Comparison of ENCODE assay signal across 16 mouse cellular contexts in the genomic region with DNA sequence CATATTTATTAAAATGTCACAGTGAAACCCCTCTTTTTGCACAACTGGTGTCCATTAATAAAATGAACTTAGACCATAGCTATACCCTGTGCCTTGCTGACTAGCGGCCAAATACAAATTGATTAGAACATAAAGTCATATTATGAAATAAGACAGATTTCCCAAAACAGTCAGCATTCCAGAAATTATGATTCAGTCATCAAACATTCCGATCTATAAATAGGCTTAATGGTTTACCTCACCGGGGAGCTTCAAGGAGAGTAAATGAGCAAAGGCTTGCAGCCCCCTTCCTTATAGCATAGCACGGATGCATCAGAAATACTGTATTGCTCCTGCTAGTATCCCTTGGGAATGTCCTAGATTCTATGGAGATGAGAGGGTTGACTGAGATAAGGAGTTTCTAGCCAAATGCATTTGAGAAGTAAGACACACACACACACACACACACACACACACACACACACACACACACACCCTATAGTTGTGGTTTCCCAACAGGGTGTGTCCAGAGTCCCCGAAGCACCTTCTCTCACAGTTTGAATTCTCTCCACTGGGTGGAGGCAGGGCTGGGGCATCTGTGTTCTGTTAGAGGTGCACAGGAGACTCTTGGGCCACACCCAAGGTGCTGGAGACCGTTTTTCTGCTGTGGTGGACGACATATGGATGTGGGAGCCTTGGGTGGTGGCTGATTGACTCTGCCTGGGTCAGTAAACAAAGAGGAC. TPM values are rescaled to one million over a fixed set of nuclear protein-coding genes. Genes with fewer than 3 reads are reported as not detected.
DNase-seq lines count a peak whose midpoint lies in the region; ATAC-seq and TF ChIP-seq lines count a peak whose summit lies in the region.
"Had no signal": no experiment of that assay in that cellular context is flagged by ENCODE, and none has a peak within 500 bp of the region (broad histone marks: within the 10 kb centered on the region; RNA-seq: fewer than 3 reads in every experiment).

No protein-coding gene starts in this region.

- no peak overlapping the region for H3K4me2 ChIP-seq in limb, embryonic 14.5 days (replicated peaks; ENCODE audit: low read depth, low read length, severe bottlenecking)
- H3K4me2 ChIP-seq in liver, embryonic 12.5 days = peak overlapping the region; percentile 22
- no peak overlapping the region for H3K4me2 ChIP-seq in stomach, embryonic 16.5 days (ENCODE audit: low read depth, low read length)
- H3K4me2 ChIP-seq: limb, embryonic 15.5 days had no signal

- H3K4me3 ChIP-seq in limb, embryonic 14.5 days (replicated peaks; ENCODE audit: low read length) = no peak overlapping the region
- no peak overlapping the region for H3K4me3 ChIP-seq in limb, embryonic 10.5 days
- H3K4me3 ChIP-seq in liver, embryonic 12.5 days = no peak overlapping the region
- no peak overlapping the region for H3K4me3 ChIP-seq in stomach, embryonic 16.5 days (replicated peaks; ENCODE audit: low read length)
- H3K4me3 ChIP-seq: left cerebral cortex, adult 2 months; limb, embryonic 15.5 days had no signal

- H3K36me3 ChIP-seq in limb, embryonic 14.5 days (ENCODE audit: control insufficient read depth, insufficient read depth, low read length) = no peaks in the 10 kb centered on the region
- no peaks in the 10 kb centered on the region for H3K36me3 ChIP-seq in limb, embryonic 10.5 days
- no peaks in the 10 kb centered on the region for H3K36me3 ChIP-seq in liver, embryonic 12.5 days
- H3K36me3 ChIP-seq in stomach, embryonic 16.5 days (ENCODE audit: control insufficient read depth, insufficient read depth, low read length) = no peaks in the 10 kb centered on the region
- H3K36me3 ChIP-seq: limb, embryonic 15.5 days had no signal

- TF ChIP-seq POLR2A in limb, embryonic 14.5 days (IDR thresholded peaks at IDR 0.05; ENCODE audit: borderline replicate concordance, extremely low read depth, insufficient read depth, insufficient read length) = no peak

- 0 out of 2 replicates have a peak, but pooled peaks cover 3% of the 10 kb centered on the region for H3K4me1 ChIP-seq in limb, embryonic 14.5 days (ENCODE audit: control insufficient read depth, insufficient read depth, low read length)
- peaks cover 8% of the 10 kb centered on the region; the same call in 1 of the 2 replicates for H3K4me1 ChIP-seq in limb, embryonic 10.5 days
- peaks cover 71% of the 10 kb centered on the region for H3K4me1 ChIP-seq in liver, embryonic 12.5 days
- H3K4me1 ChIP-seq in stomach, embryonic 16.5 days (ENCODE audit: control insufficient read depth, insufficient read depth, low read length) = peaks cover 10% of the 10 kb centered on the region

- 51% methylated on average over 7 of the region's 7 CpGs for WGBS in limb, embryonic 14.5 days
- WGBS in limb, embryonic 10.5 days = 71% methylated on average over 7 of the region's 7 CpGs
- WGBS in liver, embryonic 12.5 days (ENCODE audit: insufficient replicate concordance) = 47% methylated on average over 7 of the region's 7 CpGs
- WGBS in stomach, embryonic 16.5 days = 37% methylated on average over 7 of the region's 7 CpGs

- H3K9me3 ChIP-seq in limb, embryonic 14.5 days (ENCODE audit: control insufficient read depth, low read length) = no peaks in the 10 kb centered on the region
- H3K9me3 ChIP-seq in limb, embryonic 10.5 days (replicated peaks) = no peaks in the 10 kb centered on the region
- H3K9me3 ChIP-seq in liver, embryonic 12.5 days (replicated peaks) = no peaks in the 10 kb centered on the region
- H3K9me3 ChIP-seq in stomach, embryonic 16.5 days (replicated peaks; ENCODE audit: control insufficient read depth, low read length) = no peaks in the 10 kb centered on the region
- H3K9me3 ChIP-seq: limb, embryonic 15.5 days had no signal

- H3K9ac ChIP-seq in limb, embryonic 14.5 days (ENCODE audit: low read depth, low read length, severe bottlenecking) = no peak overlapping the region
- H3K9ac ChIP-seq in liver, embryonic 12.5 days = 0 out of 2 replicates have a peak overlapping the region, but pooled peaks have one; percentile 58
- no peak overlapping the region for H3K9ac ChIP-seq in stomach, embryonic 16.5 days (ENCODE audit: low read length)
- H3K9ac ChIP-seq: limb, embryonic 15.5 days had no signal

- ATAC-seq in limb, embryonic 14.5 days (ENCODE audit: low FRiP score, low read depth) = no peak
- ATAC-seq in liver, embryonic 12.5 days = peak; percentile 78
- ATAC-seq in stomach, embryonic 16.5 days (ENCODE audit: insufficient read depth, low FRiP score) = peak; percentile 40; the same call in 1 of the 2 replicates

- H3K27ac ChIP-seq in limb, embryonic 14.5 days (replicated peaks; ENCODE audit: low read depth, low read length) = no peak overlapping the region
- no peak overlapping the region for H3K27ac ChIP-seq in limb, embryonic 10.5 days
- H3K27ac ChIP-seq in liver, embryonic 12.5 days = peak overlapping the region; percentile 86
- H3K27ac ChIP-seq in stomach, embryonic 16.5 days (ENCODE audit: low read length) = no peak overlapping the region
- H3K27ac ChIP-seq: left cerebral cortex, adult 2 months; limb, embryonic 15.5 days had no signal

- H3K27me3 ChIP-seq in limb, embryonic 14.5 days (ENCODE audit: control insufficient read depth, insufficient read depth, low read length) = no peaks in the 10 kb centered on the region
- peaks cover 6% of the 10 kb centered on the region; the same call in 1 of the 2 replicates for H3K27me3 ChIP-seq in limb, embryonic 10.5 days (ENCODE audit: low read depth, poor library complexity, severe bottlenecking)
- no peaks in the 10 kb centered on the region for H3K27me3 ChIP-seq in liver, embryonic 12.5 days (replicated peaks)
- H3K27me3 ChIP-seq in stomach, embryonic 16.5 days (ENCODE audit: control insufficient read depth, insufficient read depth, low read length) = no peaks in the 10 kb centered on the region
- H3K27me3 ChIP-seq: limb, embryonic 15.5 days had no signal

- peak; percentile 7 for DNase-seq in limb, embryonic 14.5 days (ENCODE audit: low spot score)
- DNase-seq in limb, embryonic 10.5 days (ENCODE audit: low spot score) = no peak
- peak; percentile 60 for DNase-seq in c-Kit-positive CD71-positive TER-119-negative erythroid progenitor cells, embryonic 14.5 days (ENCODE audit: low read depth)
- no peak for DNase-seq in right cerebral cortex, postnatal 36 days (ENCODE audit: low spot score in 2 of 2)
- no peak for DNase-seq in adrenal gland, postnatal 25 days
- no peak for DNase-seq in spleen, postnatal 10 days (ENCODE audit: low spot score in 2 of 2)
- DNase-seq: adrenal gland, postnatal 14 days; cerebellum, adult 18-20 months; embryo, embryonic 11 days; kidney, adult 11 months; kidney, postnatal 4 days had no signal

RNA-seq across cellular contexts. Expression of gene Prelp, which starts 29.0 kb away (rescaled TPM):
- polyA plus RNA-seq in limb, embryonic 14.5 days (2012; rRNA removed) = 24.5 and 30.3 TPM in 2 replicates
- 13.9 TPM in 2 replicates for polyA plus RNA-seq in limb, embryonic 14.5 days (2014; fragmentation: Nextera tagmentation; extraction: Ambion mirVana)
- polyA plus RNA-seq in limb, embryonic 10.5 days (2016; fragmentation: Nextera tagmentation; extraction: Ambion mirVana) = 0.18 and 0.56 TPM in 2 replicates
- polyA plus RNA-seq in liver, embryonic 12.5 days (2016; fragmentation: Nextera tagmentation; extraction: Ambion mirVana) = 0.69 and 0.81 TPM in 2 replicates
- polyA plus RNA-seq in stomach, embryonic 16.5 days (2015; fragmentation: Nextera tagmentation; extraction: Ambion mirVana) = 3.5 and 4.5 TPM in 2 replicates
- 38.0 and 39.8 TPM in 2 replicates for total RNA-seq in adrenal gland, postnatal 25 days (2021)
- total RNA-seq: hematopoietic stem cell, adult 5-6 weeks had no signal

RNA-seq across cellular contexts. Expression of gene Optc, which starts 42.4 kb away (rescaled TPM):
- 2.4 and 3.7 TPM in 2 replicates for polyA plus RNA-seq in limb, embryonic 14.5 days (2012; rRNA removed)
- polyA plus RNA-seq in limb, embryonic 14.5 days (2014; fragmentation: Nextera tagmentation; extraction: Ambion mirVana) = 1.0 and 1.1 TPM in 2 replicates
- 0.24 and 0.41 TPM in 2 replicates for polyA plus RNA-seq in limb, embryonic 10.5 days (2016; fragmentation: Nextera tagmentation; extraction: Ambion mirVana)
- 0.10 and 0.11 TPM in 2 replicates for polyA plus RNA-seq in liver, embryonic 12.5 days (2016; fragmentation: Nextera tagmentation; extraction: Ambion mirVana)
- polyA plus RNA-seq in stomach, embryonic 16.5 days (2015; fragmentation: Nextera tagmentation; extraction: Ambion mirVana) = 1.9 and 2.7 TPM in 2 replicates
- total RNA-seq in adrenal gland, postnatal 25 days (2021) = 1.0 and 1.2 TPM in 2 replicates
- total RNA-seq: hematopoietic stem cell, adult 5-6 weeks had no signal

Comparison
In these comparisons a context has a peak if more than half of its experiments do, and no peak if none do; other contexts are left out.
1. DNase-seq: peak in limb, embryonic 14.5 days (single experiment) and c-Kit-positive CD71-positive TER-119-negative erythroid progenitor cells, embryonic 14.5 days (single experiment); none in limb, embryonic 10.5 days (single experiment), right cerebral cortex, postnatal 36 days (0 of 2), adrenal gland, postnatal 25 days (single experiment) and spleen, postnatal 10 days (0 of 2).